Mouse (Mus musculus) embryonic fibroblast, embryonic 13.5 days (primary cell): ENCODE results near the gene Elf3. TPM values are rescaled to one million over a fixed set of nuclear protein-coding genes. Genes with fewer than 3 reads are reported as not detected.

Experiments
- H3K27ac ChIP-seq: 2 replicates; pipeline ENCODE4 v1.5.1; 2012; ENCODE audit warnings: low read length, control low read depth, inconsistent platforms; ENCODE audit not compliant: insufficient read depth
- H3K4me1 ChIP-seq: 2 replicates; pipeline ENCODE4 v1.6.1; 2011; ENCODE audit warnings: low read length; ENCODE audit not compliant: control insufficient read depth, insufficient read depth
- H3K4me3 ChIP-seq: 2 replicates; pipeline ENCODE4 v1.5.1; 2011; ENCODE audit warnings: mild to moderate bottlenecking, control low read depth, low read length; ENCODE audit not compliant: insufficient read depth
- CTCF ChIP-seq: IDR thresholded peaks from 2 replicates; pipeline ENCODE4 v1.5.1; 2011; ENCODE audit warnings: mild to moderate bottlenecking, control low read depth, low read length, moderate library complexity, borderline replicate concordance; ENCODE audit not compliant: insufficient read depth
- POLR2A ChIP-seq: IDR thresholded peaks from 2 replicates; pipeline ENCODE4 v1.6.1; 2011; ENCODE audit warnings: low read depth, mild to moderate bottlenecking, control low read depth, low read length, moderate library complexity
- polyA plus RNA-seq: library from polyadenylated mRNA; stranded (reverse); fragments of >200 nt; gene quantifications from 2 replicates; pipeline ENCODE4 v1.2.4, GENCODE M21; 2011; ENCODE audit warnings: low read depth; ENCODE audit not compliant: missing spikeins, insufficient read length

The Elf3 gene
- polyA plus RNA-seq, 1 experiment, result not detected

GRCm38 (mm10) chr1:135217607-135218233 is 40.6 kb downstream of the Elf3 start:
- H3K27ac ChIP-seq, result no peak overlapping the region

GRCm38 (mm10) chr1:135213772-135214640 is 44.4 kb downstream of the Elf3 start:
- Histone ChIP-seq H3K4me1 (no peaks in the 10 kb centered on the region), H3K27ac (no peak overlapping the region), H3K4me3 (no peak overlapping the region)
- TF ChIP-seq POLR2A, result no peak
- TF ChIP-seq CTCF, result no peak

More at GRCm38 (mm10) chr1:135217607-135218233, 40.6 kb downstream of the Elf3 start:
- H3K4me3 ChIP-seq, result no peak overlapping the region
- no peak for TF ChIP-seq CTCF
- TF ChIP-seq POLR2A, result no peak
- no peaks in the 10 kb centered on the region for H3K4me1 ChIP-seq

GRCm38 (mm10) chr1:135210421-135210820 is 47.9 kb downstream of the Elf3 start:
- Histone ChIP-seq H3K4me1 (no peaks in the 10 kb centered on the region), H3K4me3 (no peak overlapping the region), H3K27ac (no peak overlapping the region)
- no peak for TF ChIP-seq POLR2A
- no peak for TF ChIP-seq CTCF

- H3K27ac ChIP-seq, result no peak overlapping the region
- no peaks in the 10 kb centered on the region for H3K4me1 ChIP-seq
- H3K4me3 ChIP-seq, result no peak overlapping the region
- TF ChIP-seq CTCF (no peak), POLR2A (no peak)
These were observed 49.7 kb downstream of the Elf3 start for GRCm38 (mm10) chr1:135208716-135209115.

- TF ChIP-seq CTCF (no peak), POLR2A (no peak)
- no peak overlapping the region for H3K4me3 ChIP-seq
- H3K27ac ChIP-seq, result no peak overlapping the region
- H3K4me1 ChIP-seq, result no peaks in the 10 kb centered on the region
These were observed 51.6 kb downstream of the Elf3 start for GRCm38 (mm10) chr1:135206586-135207339.

GRCm38 (mm10) chr1:135205257-135205656 is 53.1 kb downstream of the Elf3 start:
- no peaks in the 10 kb centered on the region for H3K4me1 ChIP-seq
- H3K4me3 ChIP-seq, result no peak overlapping the region
- TF ChIP-seq POLR2A (no peak), CTCF (no peak)
- no peak overlapping the region for H3K27ac ChIP-seq

- Histone ChIP-seq H3K4me3 (no peak overlapping the region), H3K4me1 (no peaks in the 10 kb centered on the region), H3K27ac (no peak overlapping the region)
- TF ChIP-seq CTCF (no peak), POLR2A (no peak)
These were observed 53.9 kb downstream of the Elf3 start for GRCm38 (mm10) chr1:135204196-135205126.

Other genes with a start within 250 kb of the Elf3 start
- gene Lgr6, start 153.3 kb downstream of the Elf3 start, polyA plus RNA-seq, result 2.3 TPM in 2 replicates
- 0.79 and 0.85 TPM in 2 replicates for gene Ptpn7, start 125.9 kb downstream of the Elf3 start, polyA plus RNA-seq
- 115 and 141 TPM in 2 replicates for gene Arl8a, start 111.7 kb downstream of the Elf3 start, polyA plus RNA-seq
- gene Gpr37l1, start 90.9 kb downstream of the Elf3 start, polyA plus RNA-seq, result not detected in 2 replicates
- gene Rnpep, start 25.5 kb upstream of the Elf3 start, polyA plus RNA-seq, result 49.3 and 58.6 TPM in 2 replicates
- gene Timm17a, start 55.2 kb upstream of the Elf3 start, polyA plus RNA-seq, result 108 and 181 TPM in 2 replicates
- gene Lmod1, start 66.2 kb upstream of the Elf3 start, polyA plus RNA-seq, result 47.9 and 79.9 TPM in 2 replicates
- gene Shisa4, start 116.7 kb upstream of the Elf3 start, polyA plus RNA-seq, result 82.8 and 101 TPM in 2 replicates
- 174 and 187 TPM in 2 replicates for gene Ipo9, start 171.9 kb upstream of the Elf3 start, polyA plus RNA-seq